Mouse (Mus musculus) liver, embryonic 12.5 days (tissue): ENCODE data around the gene Foxp1. TPM values are rescaled to one million over a fixed set of nuclear protein-coding genes. Genes with fewer than 3 reads are reported as not detected.

Experiments used
- ATAC-seq: fragments of 200-750 bp; cut with Nextera tagmentation; 2 replicates; pipeline ENCODE4 v1.8.0; 2017; ENCODE audit warnings: moderate number of reproducible peaks, mild to moderate bottlenecking, moderate library complexity
- H3K27ac ChIP-seq: fragments of 300-500 bp; sonication (generic); 2 replicates; pipeline ENCODE4 v1.5.1; 2016; ENCODE audit warnings: mild to moderate bottlenecking
- H3K27me3 ChIP-seq: fragments of 300-500 bp; sonication (generic); replicated peaks from 2 replicates; pipeline ENCODE4 v1.6.1; 2016; ENCODE audit warnings: mild to moderate bottlenecking, moderate library complexity
- H3K36me3 ChIP-seq: fragments of 300-500 bp; sonication (generic); 2 replicates; pipeline ENCODE4 v1.6.1; 2016; ENCODE audit warnings: mild to moderate bottlenecking, moderate library complexity
- H3K4me1 ChIP-seq: fragments of 300-500 bp; sonication (generic); 2 replicates; pipeline ENCODE4 v1.6.1; 2016
- H3K4me2 ChIP-seq: fragments of 300-500 bp; sonication (generic); 2 replicates; pipeline ENCODE4 v1.6.1; 2016; ENCODE audit warnings: mild to moderate bottlenecking, moderate library complexity
- H3K4me3 ChIP-seq: fragments of 300-500 bp; sonication (generic); 2 replicates; pipeline ENCODE4 v1.5.1; 2016; ENCODE audit warnings: mild to moderate bottlenecking, moderate library complexity
- H3K9ac ChIP-seq: fragments of 300-500 bp; sonication (generic); 2 replicates; pipeline ENCODE4 v1.6.1; 2016; ENCODE audit warnings: mild to moderate bottlenecking, moderate library complexity
- H3K9me3 ChIP-seq: fragments of 300-500 bp; sonication (generic); replicated peaks from 2 replicates; pipeline ENCODE4 v1.6.1; 2016; ENCODE audit warnings: mild to moderate bottlenecking, moderate library complexity
- WGBS: fragments of 180-500 bp; shearing (Covaris S2); methylation state at CpG from one replicate; pipeline ENCODE4 v1.1.7; 2016; ENCODE audit not compliant: insufficient replicate concordance; 5-methylcytosine and 5-hydroxymethylcytosine counted together
- polyA plus RNA-seq: library from polyadenylated mRNA; unstranded; fragments of >200 nt; fragmentation: Nextera tagmentation; extraction: Ambion mirVana; gene quantifications from 2 replicates; pipeline ENCODE4 v1.2.1, GENCODE M21; 2016

Gene Foxp1
- polyA plus RNA-seq, 1 experiment from 2014 or later: 25.5 TPM

GRCm38 (mm10) chr6:99534211-99534745 lies 11.8 kb upstream of the Foxp1 start:
- H3K9me3 ChIP-seq: no peaks in the 10 kb centered on the region
- no peaks in the 10 kb centered on the region for H3K36me3 ChIP-seq
- H3K4me2 ChIP-seq: no peak overlapping the region
- no peak overlapping the region for H3K27ac ChIP-seq
- ATAC-seq: no peak
- no peak overlapping the region for H3K4me3 ChIP-seq
- no peaks in the 10 kb centered on the region for H3K27me3 ChIP-seq
- H3K9ac ChIP-seq: no peak overlapping the region
- 45% methylated on average over 5 of the region's 5 CpGs for WGBS
- peaks cover 10% of the 10 kb centered on the region; the same call in 1 of the 2 replicates for H3K4me1 ChIP-seq

GRCm38 (mm10) chr6:99532458-99532857 lies 9.9 kb upstream of the Foxp1 start:
- Histone ChIP-seq H3K9me3 (peaks cover 1% of the 10 kb centered on the region), H3K36me3 (no peaks in the 10 kb centered on the region), H3K27ac (no peak overlapping the region), H3K4me2 (no peak overlapping the region), H3K27me3 (no peaks in the 10 kb centered on the region), H3K4me1 (peaks cover 10% of the 10 kb centered on the region; the same call in 1 of the 2 replicates), H3K9ac (no peak overlapping the region), H3K4me3 (no peak overlapping the region)
- WGBS: 67% methylated on average over 4 of the region's 4 CpGs
- ATAC-seq: no peak

GRCm38 (mm10) chr6:99528972-99529371 lies 6.5 kb upstream of the Foxp1 start:
- 62% methylated on average over 2 of the region's 2 CpGs for WGBS
- H3K9me3 ChIP-seq: peaks cover 6% of the 10 kb centered on the region
- ATAC-seq: no peak
- peaks cover 7% of the 10 kb centered on the region; the same call in 1 of the 2 replicates for H3K36me3 ChIP-seq
- H3K9ac ChIP-seq: no peak overlapping the region
- H3K4me2 ChIP-seq: no peak overlapping the region
- no peaks in the 10 kb centered on the region for H3K27me3 ChIP-seq
- no peak overlapping the region for H3K4me3 ChIP-seq
- peaks cover 10% of the 10 kb centered on the region; the same call in 1 of the 2 replicates for H3K4me1 ChIP-seq
- no peak overlapping the region for H3K27ac ChIP-seq

- no peak overlapping the region for H3K4me2 ChIP-seq
- H3K4me1 ChIP-seq: peaks cover 8% of the 10 kb centered on the region; the same call in 1 of the 2 replicates
- no peak overlapping the region for H3K9ac ChIP-seq
- H3K27ac ChIP-seq: no peak overlapping the region
- peaks cover 6% of the 10 kb centered on the region for H3K9me3 ChIP-seq
- H3K27me3 ChIP-seq: no peaks in the 10 kb centered on the region
- peaks cover 7% of the 10 kb centered on the region; the same call in 1 of the 2 replicates for H3K36me3 ChIP-seq
- H3K4me3 ChIP-seq: no peak overlapping the region
- 76% methylated on average over 6 of the region's 6 CpGs for WGBS
- ATAC-seq: no peak
Measured at GRCm38 (mm10) chr6:99527457-99528105, 5.1 kb upstream of the Foxp1 start.

GRCm38 (mm10) chr6:99525351-99525750 lies 2.8 kb upstream of the Foxp1 start:
- Histone ChIP-seq H3K36me3 (peaks cover 7% of the 10 kb centered on the region; the same call in 1 of the 2 replicates), H3K9ac (no peak overlapping the region), H3K4me2 (no peak overlapping the region), H3K9me3 (peaks cover 6% of the 10 kb centered on the region), H3K4me3 (no peak overlapping the region), H3K27me3 (peaks cover 18% of the 10 kb centered on the region), H3K27ac (no peak overlapping the region), H3K4me1 (peaks cover 10% of the 10 kb centered on the region)
- 53% methylated on average over 8 of the region's 8 CpGs for WGBS
- ATAC-seq: no peak

- Histone ChIP-seq H3K36me3 (peaks cover 7% of the 10 kb centered on the region; the same call in 1 of the 2 replicates), H3K4me1 (peaks cover 15% of the 10 kb centered on the region), H3K9ac (peak overlapping the region; percentile 88), H3K4me3 (peak overlapping the region; percentile 78), H3K27ac (peak overlapping the region; percentile 92), H3K27me3 (peaks cover 26% of the 10 kb centered on the region), H3K4me2 (peak overlapping the region; percentile 89), H3K9me3 (peaks cover 6% of the 10 kb centered on the region)
- no peak for ATAC-seq
- 37% methylated on average over 10 of the region's 10 CpGs for WGBS
Measured at GRCm38 (mm10) chr6:99523679-99524370, 1.3 kb upstream of the Foxp1 start.

- under 1% methylated on average over 22 of the region's 22 CpGs for WGBS
Measured at GRCm38 (mm10) chr6:99523109-99523632, 650 bp upstream of the Foxp1 start.

GRCm38 (mm10) chr6:99521641-99522358 lies 721 bp downstream of the Foxp1 start:
- Histone ChIP-seq H3K4me3 (peak overlapping the region; percentile 78), H3K9ac (peak overlapping the region; percentile 88), H3K4me2 (peak overlapping the region; percentile 89), H3K9me3 (no peaks in the 10 kb centered on the region), H3K36me3 (peaks cover 7% of the 10 kb centered on the region; the same call in 1 of the 2 replicates), H3K27me3 (peaks cover 26% of the 10 kb centered on the region), H3K4me1 (peaks cover 19% of the 10 kb centered on the region), H3K27ac (peak overlapping the region; percentile 92)
- ATAC-seq: peak; percentile 35
- WGBS: under 1% methylated on average over 64 of the region's 64 CpGs

More at GRCm38 (mm10) chr6:99523109-99523632, 650 bp upstream of the Foxp1 start:
- ATAC-seq: peak; percentile 66
- H3K9me3 ChIP-seq: peaks cover 6% of the 10 kb centered on the region
- peaks cover 7% of the 10 kb centered on the region; the same call in 1 of the 2 replicates for H3K36me3 ChIP-seq
- peaks cover 15% of the 10 kb centered on the region for H3K4me1 ChIP-seq
- peak overlapping the region; percentile 78 for H3K4me3 ChIP-seq
- H3K27ac ChIP-seq: peak overlapping the region; percentile 92
- peaks cover 26% of the 10 kb centered on the region for H3K27me3 ChIP-seq
- H3K4me2 ChIP-seq: peak overlapping the region; percentile 89
- peak overlapping the region; percentile 88 for H3K9ac ChIP-seq

- Histone ChIP-seq H3K9ac (peak overlapping the region; percentile 88), H3K4me1 (peaks cover 19% of the 10 kb centered on the region), H3K4me3 (peak overlapping the region; percentile 78), H3K27ac (peak overlapping the region; percentile 92), H3K9me3 (no peaks in the 10 kb centered on the region), H3K36me3 (peaks cover 4% of the 10 kb centered on the region; the same call in 1 of the 2 replicates), H3K27me3 (peaks cover 26% of the 10 kb centered on the region), H3K4me2 (peak overlapping the region; percentile 89)
- under 1% methylated on average over 50 of the region's 54 CpGs for WGBS
- peak; percentile 46 for ATAC-seq
Measured at GRCm38 (mm10) chr6:99521038-99521640, 1.4 kb downstream of the Foxp1 start.

- H3K4me1 ChIP-seq: peaks cover 19% of the 10 kb centered on the region
- H3K27me3 ChIP-seq: peaks cover 26% of the 10 kb centered on the region
- H3K4me2 ChIP-seq: peak overlapping the region; percentile 89
- ATAC-seq: no peak
- peak overlapping the region; percentile 78 for H3K4me3 ChIP-seq
- 7% methylated on average over 23 of the region's 27 CpGs for WGBS
- peak overlapping the region; percentile 88 for H3K9ac ChIP-seq
- peak overlapping the region; percentile 92; the same call in 1 of the 2 replicates for H3K27ac ChIP-seq
- H3K36me3 ChIP-seq: peaks cover 3% of the 10 kb centered on the region; the same call in 1 of the 2 replicates
- H3K9me3 ChIP-seq: no peaks in the 10 kb centered on the region
Measured at GRCm38 (mm10) chr6:99520676-99521037, 1.9 kb downstream of the Foxp1 start.
